Mouse (Mus musculus) leukemia stem cell, adult 10-12 weeks (primary cell): Measurements from ENCODE around the gene Cadps2. TPM values are rescaled to one million over a fixed set of nuclear protein-coding genes. Genes with fewer than 3 reads are reported as not detected.

Source experiments
- polyA plus RNA-seq: library from polyadenylated mRNA; stranded (reverse); fragments of >175 nt; gene quantifications from 2 replicates; pipeline ENCODE4 v1.2.3, GENCODE M21; 2012; ENCODE audit warnings: low replicate concordance

Gene Cadps2
- polyA plus RNA-seq, result 0.14 and 0.21 TPM in 2 replicates

DNA sequence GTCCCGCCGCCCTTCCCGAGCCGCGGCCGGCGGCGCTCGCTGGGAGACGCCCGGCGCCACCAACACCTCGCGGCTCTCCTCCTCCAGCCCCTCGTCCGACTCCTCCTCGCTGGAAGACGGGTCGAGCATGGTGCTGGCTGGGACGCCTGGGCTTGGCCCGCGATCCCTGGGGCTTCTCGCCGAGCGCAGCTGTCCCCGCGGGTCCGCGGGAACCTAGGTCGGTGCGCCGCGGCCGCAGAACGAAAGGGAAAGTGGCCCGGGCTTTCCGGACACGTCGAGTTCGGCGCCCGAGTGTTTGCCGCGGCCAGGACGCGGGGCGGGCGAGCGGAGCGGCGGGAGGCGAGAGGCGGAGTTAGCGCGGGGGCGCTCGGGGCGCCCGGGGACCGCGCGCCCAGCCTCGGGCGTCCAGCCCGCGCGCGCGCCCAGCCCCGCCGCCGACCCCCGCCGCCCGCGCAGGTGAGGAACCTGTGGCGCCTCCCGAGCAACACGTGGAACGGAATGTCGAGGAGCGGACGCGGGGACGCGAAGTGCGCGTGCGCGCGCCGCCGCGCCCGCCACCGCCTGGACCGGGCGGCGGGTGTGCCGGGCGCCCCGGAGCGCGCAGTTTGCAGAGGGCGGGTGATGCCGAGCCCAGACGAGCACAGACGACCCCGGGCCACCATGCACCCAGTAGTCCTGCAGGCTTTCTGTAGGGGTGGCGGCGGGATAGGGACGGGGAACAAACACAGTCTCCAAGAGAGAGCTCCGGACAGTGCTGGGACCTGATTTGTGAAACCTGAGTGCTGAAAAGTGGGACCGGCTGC, at the start of gene Cadps2:
TSS of gene Cadps2 (minus strand) at position 413 of the 803 bp plus-strand sequence.

DNA sequence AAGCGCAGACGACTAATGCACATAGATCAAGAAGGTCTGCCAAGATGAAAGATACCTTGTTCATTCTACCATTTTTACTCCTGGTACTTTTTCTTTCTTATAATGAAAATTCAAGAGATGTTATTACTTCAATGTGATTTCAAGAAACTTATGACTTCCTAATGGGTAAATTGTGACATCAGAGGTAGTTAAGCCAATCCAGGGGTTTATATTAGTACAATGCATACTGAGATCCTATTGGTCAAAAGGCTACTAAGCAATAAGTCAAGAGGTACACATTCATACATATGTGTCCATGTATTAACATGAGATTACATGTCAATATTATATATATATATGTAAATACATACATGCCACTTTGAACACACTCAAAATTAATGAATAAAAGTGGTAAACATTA, 184.2 kb downstream of the Cadps2 start, which contains the start of gene Rnf148:
TSS of gene Rnf148 (minus strand) at position 101 of the 400 bp plus-strand sequence.

DNA sequence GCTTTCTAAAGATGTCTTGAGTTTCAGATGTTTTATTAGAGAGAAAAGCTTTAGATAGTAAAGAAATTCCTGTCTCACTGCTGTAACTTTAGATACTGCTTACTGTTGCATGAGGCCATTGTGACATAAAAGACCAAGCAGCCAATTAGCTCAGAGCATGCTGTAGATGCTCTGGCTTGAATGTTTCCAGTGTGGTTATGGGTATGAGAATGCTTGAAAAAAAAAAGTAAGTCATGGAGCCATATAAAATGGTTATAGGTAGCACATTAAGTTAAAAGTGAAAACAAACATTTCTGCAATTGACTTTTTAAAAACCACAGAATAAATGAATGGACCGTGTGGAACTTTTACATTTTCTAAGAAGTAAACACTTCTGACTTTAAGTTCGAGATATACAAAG, 189.0 kb downstream of the Cadps2 start, which contains the start of gene Rnf133:
TSS of gene Rnf133 (minus strand) at position 101 of the 400 bp plus-strand sequence.

DNA sequence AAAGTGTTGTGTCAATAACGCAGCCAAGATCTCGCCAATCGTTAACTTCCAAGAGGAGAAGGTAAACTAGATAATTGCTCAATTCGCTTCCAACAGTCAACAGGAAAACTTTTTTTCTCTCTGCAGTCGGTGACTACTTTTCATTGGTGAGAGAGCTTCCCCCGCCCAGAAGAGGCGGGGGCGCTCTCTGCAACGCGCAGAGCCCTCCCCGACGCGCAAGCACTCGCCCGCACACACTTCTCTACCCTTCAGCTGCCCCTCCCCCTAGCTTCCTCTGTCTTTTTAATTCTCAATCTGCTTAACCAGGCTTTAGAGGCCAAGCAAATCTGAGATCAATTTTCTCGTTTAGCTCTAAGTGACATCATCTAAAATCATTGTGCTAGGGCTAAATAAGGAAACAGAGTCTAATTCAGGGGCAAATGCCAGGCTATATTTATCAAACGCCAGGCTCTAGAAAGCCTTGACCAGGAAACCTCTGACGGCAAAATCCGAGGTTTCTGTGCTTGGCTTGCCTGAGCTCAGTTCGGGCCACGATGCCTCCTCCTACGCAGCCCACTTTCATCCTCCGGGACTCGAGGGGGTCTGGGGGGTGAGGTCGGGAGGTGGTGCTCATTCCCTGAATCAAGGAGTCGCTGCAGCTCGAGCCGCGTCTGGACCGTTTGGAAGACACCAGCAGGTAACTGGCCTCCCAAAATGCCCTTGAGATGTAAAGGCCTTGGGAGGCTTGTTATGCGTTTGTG, 590.7 kb downstream of the Cadps2 start, which contains the start of gene Fezf1:
TSS of gene Fezf1 (minus strand) at position 50 of the 740 bp plus-strand sequence.

Other genes starting within 250 kb of the Cadps2 start
- gene Rnf133, start 189.1 kb downstream of the Cadps2 start, polyA plus RNA-seq, result not detected in 2 replicates
- gene Rnf148, start 184.3 kb downstream of the Cadps2 start, polyA plus RNA-seq, result not detected in 2 replicates
- gene Tas2r118, start 130.6 kb upstream of the Cadps2 start, polyA plus RNA-seq, result not detected in 2 replicates